Mouse (Mus musculus): Measurements from ENCODE around the gene Evl.
A peak's percentile ranks its signal among the peaks of the same experiment; 100 is the strongest.

The Evl gene

GRCm38 (mm10) chr12:108651053-108651660 lies 96.6 kb downstream of the Evl start:
- DNase-seq (ENCODE audit: low spot score), result no peak

- no peak for DNase-seq (ENCODE audit: low spot score)
Observed at GRCm38 (mm10) chr12:108653358-108654335, 99.1 kb downstream of the Evl start.

- DNase-seq (ENCODE audit: low spot score), result peak; percentile 47
Observed at GRCm38 (mm10) chr12:108657350-108657749, 102.8 kb downstream of the Evl start.

GRCm38 (mm10) chr12:108668606-108669235 lies 114.2 kb downstream of the Evl start:
- DNase-seq (ENCODE audit: low spot score), result no peak

GRCm38 (mm10) chr12:108671541-108671940 lies 117.0 kb downstream of the Evl start:
- DNase-seq (ENCODE audit: low spot score), result no peak

GRCm38 (mm10) chr12:108672908-108673307 lies 118.4 kb downstream of the Evl start:
- no peak for DNase-seq (ENCODE audit: low spot score)

- no peak for DNase-seq (ENCODE audit: low spot score)
Observed at GRCm38 (mm10) chr12:108673546-108673945, 119.0 kb downstream of the Evl start.

- DNase-seq (ENCODE audit: low spot score), result no peak
Observed at GRCm38 (mm10) chr12:108674502-108674901, 120.0 kb downstream of the Evl start.

DNA sequence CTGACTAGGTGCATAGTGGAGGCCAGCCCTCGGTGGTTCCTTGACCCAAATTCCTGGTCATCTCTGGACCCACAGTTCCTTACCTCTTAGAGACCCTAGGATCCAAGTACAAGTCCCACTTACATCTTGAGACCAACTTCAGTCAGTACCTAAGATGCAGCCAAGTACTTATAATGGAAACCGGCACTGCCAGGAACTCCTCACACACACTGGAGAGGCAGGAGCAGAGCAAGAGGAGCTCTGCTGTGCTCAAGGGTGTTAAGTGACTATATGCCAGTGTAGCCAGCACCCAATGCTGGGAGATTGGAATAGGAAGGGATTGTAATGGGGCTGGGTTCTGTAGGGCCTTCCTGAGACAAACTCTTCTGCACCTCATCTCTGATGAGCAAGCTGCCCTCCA lies 120.4 kb downstream of the Evl start:
- DNase-seq (ENCODE audit: low spot score), result no peak

DNA sequence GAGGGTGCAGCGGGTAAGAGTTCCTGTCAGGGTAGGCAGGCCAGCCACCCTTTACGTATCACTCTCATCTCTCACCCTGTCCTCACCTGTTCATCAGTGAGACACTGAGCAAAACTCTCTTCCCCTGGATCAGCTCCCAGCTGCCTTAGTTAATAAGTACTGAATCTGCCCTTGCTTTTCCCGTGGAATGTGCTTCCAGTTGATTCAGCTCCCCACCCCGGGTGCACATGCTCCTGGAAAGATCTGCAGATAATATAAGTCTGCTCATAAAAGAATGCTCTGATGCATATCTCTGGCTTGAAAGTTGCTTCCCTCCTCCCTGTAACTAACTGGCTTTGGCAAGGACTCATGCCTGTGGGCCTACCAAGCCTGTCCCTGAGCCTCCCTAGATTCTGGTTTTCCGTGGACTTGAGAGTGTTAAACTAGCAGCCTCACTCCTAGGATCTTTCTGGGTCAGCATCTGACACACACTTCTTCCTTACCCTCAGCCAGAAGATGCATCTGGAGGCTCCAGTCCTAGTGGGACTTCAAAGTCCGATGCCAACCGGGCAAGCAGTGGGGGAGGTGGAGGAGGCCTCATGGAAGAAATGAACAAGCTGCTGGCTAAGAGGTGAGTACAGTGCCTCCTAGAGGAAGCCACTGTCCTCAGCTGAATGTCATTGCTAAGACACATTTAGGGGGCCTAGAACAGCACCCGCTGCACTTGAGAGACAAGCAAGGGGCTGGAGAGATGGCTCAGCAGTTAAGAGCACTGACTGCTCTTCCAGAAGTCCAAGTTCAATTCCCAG lies 121.3 kb downstream of the Evl start:
- DNase-seq (ENCODE audit: low spot score), result no peak

DNA sequence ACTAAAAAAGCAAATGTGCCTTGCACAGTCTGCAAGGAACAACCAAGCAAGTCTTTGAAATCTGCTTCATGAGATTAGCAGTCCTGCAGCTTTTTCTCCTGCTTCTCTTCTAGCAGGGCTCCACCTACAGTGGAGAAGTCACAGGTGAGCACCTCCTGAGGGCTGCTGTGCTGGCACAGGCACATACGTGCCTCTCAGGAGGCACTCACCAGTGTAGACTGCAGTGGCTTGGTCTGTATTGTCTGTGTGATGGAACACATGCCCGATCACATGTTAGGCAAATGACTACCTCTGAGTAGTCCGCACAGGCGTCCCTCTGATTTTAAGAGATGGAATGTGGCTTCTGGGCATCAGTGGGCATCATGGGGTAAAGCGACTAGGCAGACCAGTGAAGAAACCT lies 122.6 kb downstream of the Evl start:
- no peak for DNase-seq (ENCODE audit: low spot score)

DNA sequence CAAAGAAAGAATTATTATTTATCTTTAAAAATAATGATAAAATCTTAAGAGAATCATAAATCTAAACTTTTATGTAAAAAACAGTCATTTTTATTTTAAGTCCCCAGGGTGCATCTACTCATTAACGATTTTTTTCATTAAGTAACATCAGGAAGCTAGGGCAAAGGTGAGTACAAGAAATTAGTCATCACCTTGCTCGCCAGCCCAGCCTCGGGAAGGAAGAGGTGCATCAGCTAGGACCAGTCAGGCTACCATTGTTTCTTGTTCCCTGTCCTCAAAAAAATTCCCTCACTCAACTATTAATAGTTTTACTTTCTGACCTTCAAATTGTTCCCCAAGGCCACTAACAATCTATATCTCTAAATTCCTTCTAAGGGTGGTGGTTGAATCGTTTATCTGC lies 123.8 kb downstream of the Evl start:
- DNase-seq (ENCODE audit: low spot score), result no peak

DNA sequence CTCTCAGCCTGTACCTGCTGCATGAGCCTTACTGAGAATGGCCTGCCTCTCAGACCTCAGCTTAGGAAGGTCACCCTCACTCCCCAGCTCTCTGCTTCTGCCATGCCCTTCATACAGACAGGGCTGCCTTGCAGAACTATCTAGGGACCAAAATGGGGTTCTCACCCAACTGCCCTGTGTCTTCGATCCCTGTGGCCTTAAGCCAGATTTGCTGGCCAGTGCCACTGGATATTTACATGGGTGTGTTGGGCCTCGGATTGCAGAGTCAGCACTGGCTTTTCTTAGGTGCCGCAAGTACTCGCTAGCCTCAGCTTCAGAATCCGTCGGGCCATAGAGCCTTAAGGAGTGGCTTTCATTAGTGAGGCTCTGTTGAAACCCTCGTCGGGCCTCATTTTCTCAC lies 126.3 kb downstream of the Evl start:
- DNase-seq (ENCODE audit: low spot score), result no peak

DNA sequence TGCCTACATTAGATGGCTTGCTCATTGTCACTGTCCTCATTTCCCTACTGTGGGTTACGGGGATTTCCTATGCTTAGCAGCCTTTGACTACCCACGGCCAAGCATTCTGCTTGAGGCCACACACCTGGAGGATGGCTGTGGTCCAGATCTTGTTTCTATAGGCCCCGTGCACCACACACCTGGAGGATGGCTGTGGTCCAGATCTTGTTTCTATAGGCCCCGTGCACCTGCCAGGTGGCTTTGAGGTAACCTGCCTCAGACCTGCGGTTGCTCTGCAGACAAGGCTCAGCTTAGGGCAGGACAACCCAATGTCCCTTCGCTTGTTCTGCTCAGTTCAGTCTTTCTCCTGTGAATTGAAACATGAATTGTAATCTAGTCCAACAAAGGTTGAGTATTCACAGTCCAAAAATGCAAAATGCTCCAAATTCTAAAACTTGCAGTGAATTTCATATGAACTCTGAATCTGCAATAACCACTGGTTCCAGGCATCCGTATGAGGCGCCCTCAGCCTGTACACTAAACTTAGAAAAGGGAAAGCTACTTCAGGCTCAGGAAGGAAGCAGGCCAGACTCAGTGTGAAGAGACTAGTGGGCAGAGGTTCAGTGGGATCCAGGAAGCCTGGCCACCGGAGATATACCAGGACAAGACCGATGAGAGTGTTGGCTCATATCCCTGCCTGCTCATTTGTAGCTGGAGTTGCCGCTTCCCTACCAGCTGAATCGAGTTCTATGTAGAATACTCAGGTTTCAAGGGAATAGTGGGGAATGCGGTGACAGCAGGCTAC lies 127.9 kb downstream of the Evl start:
- no peak for DNase-seq (ENCODE audit: low spot score)

GRCm38 (mm10) chr12:108686463-108686862 lies 131.9 kb downstream of the Evl start:
- no peak for DNase-seq (ENCODE audit: low spot score)

- no peak for DNase-seq (ENCODE audit: low spot score)
Observed at GRCm38 (mm10) chr12:108686926-108687325, 132.4 kb downstream of the Evl start.

GRCm38 (mm10) chr12:108689167-108689566 lies 134.6 kb downstream of the Evl start:
- no peak for DNase-seq (ENCODE audit: low spot score)

- DNase-seq (ENCODE audit: low spot score), result no peak
Observed at GRCm38 (mm10) chr12:108690529-108690928, 136.0 kb downstream of the Evl start.

- DNase-seq (ENCODE audit: low spot score), result no peak
Observed at GRCm38 (mm10) chr12:108693592-108693991, 139.1 kb downstream of the Evl start.

DNA sequence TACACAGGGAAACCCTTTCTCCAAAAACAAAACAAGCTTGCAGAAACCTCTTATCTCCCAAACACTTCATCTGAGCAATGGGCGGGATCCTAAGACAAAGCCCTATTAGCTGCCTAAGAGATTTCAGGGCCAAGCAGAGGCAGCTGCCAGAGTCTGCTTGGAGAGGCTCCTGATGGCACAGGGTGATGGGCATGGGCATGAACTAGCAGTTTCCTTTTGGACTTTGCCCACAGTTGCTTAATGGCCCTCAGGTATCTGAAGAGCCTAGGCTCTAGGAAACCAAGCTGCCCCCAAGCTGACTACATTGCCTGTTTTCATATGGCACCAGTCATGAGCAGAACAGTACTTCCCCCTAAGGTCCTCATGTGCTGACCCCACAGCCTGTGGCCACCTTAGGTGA lies 139.7 kb downstream of the Evl start:
- no peak for DNase-seq (ENCODE audit: low spot score)
